11 mouse cellular contexts compared by ENCODE assay signal in the genomic region with DNA sequence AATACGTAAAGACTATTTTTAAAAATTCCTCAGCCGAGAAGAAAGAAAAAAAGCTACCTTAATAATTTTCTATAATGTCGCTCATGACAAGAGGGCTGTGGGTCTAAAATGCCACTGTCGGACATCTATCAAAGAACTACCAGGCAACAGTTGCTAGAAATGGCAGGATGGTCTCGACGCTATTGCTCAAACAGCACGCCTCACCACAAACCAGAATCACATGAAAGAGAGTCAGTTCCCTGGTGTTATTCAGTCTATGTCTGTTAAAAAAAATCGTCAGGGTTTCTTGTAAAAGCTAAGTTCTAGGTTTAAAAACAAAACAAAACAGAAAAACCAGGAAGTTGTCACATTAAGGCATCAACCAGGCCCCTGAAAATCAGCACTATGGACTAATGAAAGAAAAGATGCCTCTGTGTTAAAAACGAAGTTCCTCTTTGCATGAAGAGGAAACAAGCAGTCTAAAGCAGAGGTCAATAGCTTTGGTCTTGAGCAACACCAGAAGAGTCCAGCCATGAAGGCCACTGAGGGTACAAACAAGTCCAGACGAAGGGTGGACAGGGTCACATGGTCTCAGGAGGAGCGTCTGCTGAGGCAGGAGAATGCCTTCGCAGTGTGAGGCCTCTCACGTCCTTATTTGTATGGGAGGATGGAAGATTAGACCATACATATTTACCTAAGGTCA. TPM values are rescaled to one million over a fixed set of nuclear protein-coding genes. Genes with fewer than 3 reads are reported as not detected.
DNase-seq lines count a peak whose midpoint lies in the region; ATAC-seq and TF ChIP-seq lines count a peak whose summit lies in the region.
"Had no signal": no experiment of that assay in that cellular context is flagged by ENCODE, and none has a peak within 500 bp of the region (broad histone marks: within the 10 kb centered on the region; RNA-seq: fewer than 3 reads in every experiment).

No protein-coding gene starts in this region.

- H3K36me3 ChIP-seq in lung, postnatal 0 days (ENCODE audit: insufficient read depth, low read length), result no peaks in the 10 kb centered on the region
- H3K36me3 ChIP-seq in splenic B cell, adult 2 months (ENCODE audit: control insufficient read depth, insufficient read depth, low read length, poor library complexity, severe bottlenecking), result 0 out of 2 replicates have a peak, but pooled peaks cover 3% of the 10 kb centered on the region

- no peak for TF ChIP-seq EP300 in lung, postnatal 0 days (IDR thresholded peaks at IDR 0.05)

- H3K4me3 ChIP-seq in lung, postnatal 0 days (ENCODE audit: low read depth, low read length), result no peak overlapping the region
- H3K4me3 ChIP-seq in lung, adult 2 months (replicated peaks; ENCODE audit: extremely low read depth, low read depth, low read length), result no peak overlapping the region
- H3K4me3 ChIP-seq: embryonic facial prominence, embryonic 12.5 days; limb, embryonic 15.5 days had no signal

- H3K9ac ChIP-seq in lung, postnatal 0 days (replicated peaks; ENCODE audit: low read depth), result no peak overlapping the region
- H3K9ac ChIP-seq: embryonic facial prominence, embryonic 12.5 days; limb, embryonic 15.5 days had no signal

- no peaks in the 10 kb centered on the region for H3K27me3 ChIP-seq in lung, postnatal 0 days (replicated peaks; ENCODE audit: insufficient read depth, low read length)
- H3K27me3 ChIP-seq in splenic B cell, adult 2 months (ENCODE audit: control insufficient read depth, insufficient read depth, low read length, poor library complexity, severe bottlenecking), result no peaks in the 10 kb centered on the region
- H3K27me3 ChIP-seq: embryonic facial prominence, embryonic 12.5 days; limb, embryonic 15.5 days had no signal

- TF ChIP-seq CTCF in lung, postnatal 0 days (IDR thresholded peaks at IDR 0.05), result no peak
- TF ChIP-seq CTCF in lung, adult 2 months (IDR thresholded peaks at IDR 0.05; ENCODE audit: insufficient read depth, low read length), result no peak

- peak; percentile 57 for DNase-seq in lung, postnatal 0 days (ENCODE audit: low spot score)
- DNase-seq in lung, adult 2 months, result no peak
- DNase-seq in T-cell, adult 2 months (ENCODE audit: low spot score), result peak; percentile 77
- peak; percentile 88 for DNase-seq in induced T-regulatory cell, adult 2 months (ENCODE audit: low read depth)
- DNase-seq in splenic B cell, adult 2 months (ENCODE audit: low read depth, low spot score), result peak; percentile 73
- no peak for DNase-seq in right cerebral cortex, postnatal 10 days (ENCODE audit: low spot score in 2 of 2)
- no peak for DNase-seq in ovary, postnatal 36 days (ENCODE audit: low spot score)
- DNase-seq: heart, postnatal 14 days; right cerebral cortex, postnatal 14 days had no signal

- no peak overlapping the region for H3K4me2 ChIP-seq in lung, postnatal 0 days (replicated peaks; ENCODE audit: low read depth, low read length)
- H3K4me2 ChIP-seq: embryonic facial prominence, embryonic 12.5 days; limb, embryonic 15.5 days had no signal

- H3K4me1 ChIP-seq in lung, postnatal 0 days (ENCODE audit: insufficient read depth, low read depth, low read length), result peaks cover 10% of the 10 kb centered on the region; the same call in 1 of the 2 replicates
- peaks cover 11% of the 10 kb centered on the region for H3K4me1 ChIP-seq in lung, adult 2 months (ENCODE audit: control insufficient read depth, insufficient read depth, low read length)

- no peaks in the 10 kb centered on the region for H3K9me3 ChIP-seq in lung, postnatal 0 days (ENCODE audit: low read length)
- H3K9me3 ChIP-seq: embryonic facial prominence, embryonic 12.5 days; limb, embryonic 15.5 days had no signal

- H3K27ac ChIP-seq in lung, postnatal 0 days (ENCODE audit: low read length), result peak overlapping the region; percentile 78
- H3K27ac ChIP-seq: embryonic facial prominence, embryonic 12.5 days; limb, embryonic 15.5 days had no signal

- TF ChIP-seq POLR2A in lung, adult 2 months (IDR thresholded peaks at IDR 0.05; ENCODE audit: borderline replicate concordance, extremely low read depth, low read depth, low read length), result no peak

- ATAC-seq in lung, postnatal 0 days, result peak; percentile 52

- 56% methylated on average over 13 of the region's 13 CpGs for WGBS in lung, postnatal 0 days
- WGBS in lung, adult 2 months, result 63% methylated on average over 13 of the region's 13 CpGs

RNA-seq across cellular contexts. Expression of a gene that starts 37.6 kb away (rescaled TPM):
- polyA plus RNA-seq in lung, postnatal 0 days (2015; fragmentation: Nextera tagmentation; extraction: Ambion mirVana), result 42.8 and 50.8 TPM in 2 replicates
- polyA plus RNA-seq in lung, adult 2 months (2012; rRNA removed), result 17.7 and 20.1 TPM in 2 replicates

Comparison
In these comparisons a context has a peak if more than half of its experiments do, and no peak if none do; other contexts are left out.
1. DNase-seq: peak in lung, postnatal 0 days (single experiment), T-cell, adult 2 months (single experiment), induced T-regulatory cell, adult 2 months (single experiment) and splenic B cell, adult 2 months (single experiment); none in lung, adult 2 months (single experiment), right cerebral cortex, postnatal 10 days (0 of 2) and ovary, postnatal 36 days (single experiment).